Mouse (Mus musculus) E14TG2a.4 (cell line): Measurements from ENCODE around the gene Atp2c2.
A peak's percentile ranks its signal among the peaks of the same experiment; 100 is the strongest.

Source experiments
- H3K27me3 ChIP-seq: 2 replicates; pipeline ENCODE4 v1.6.1; 2014; ENCODE audit warnings: low read length, control low read depth; ENCODE audit not compliant: insufficient read depth
- H3K36me3 ChIP-seq: 2 replicates; pipeline ENCODE4 v1.6.1; 2014; ENCODE audit warnings: low read length, control low read depth; ENCODE audit not compliant: insufficient read depth
- H3K4me1 ChIP-seq: replicated peaks from 2 replicates; pipeline ENCODE4 v1.6.1; 2014; ENCODE audit warnings: low read depth, low read length, control low read depth
- H3K4me3 ChIP-seq: replicated peaks from 2 replicates; pipeline ENCODE4 v1.5.1; 2014; ENCODE audit warnings: mild to moderate bottlenecking, low read length
- H3K9me3 ChIP-seq: 2 replicates; pipeline ENCODE4 v1.6.1; 2014; ENCODE audit warnings: low read length, control low read depth
- CTCF ChIP-seq: conservative IDR thresholded peaks from 2 replicates; pipeline ENCODE4 v1.5.1; 2014; ENCODE audit warnings: low read length
- NANOG ChIP-seq: IDR thresholded peaks from 2 replicates; pipeline ENCODE4 v1.6.1; 2014; ENCODE audit warnings: borderline replicate concordance, low read length, mixed read lengths
- POU5F1 ChIP-seq: IDR thresholded peaks from 2 replicates; pipeline ENCODE4 v1.6.1; 2014; ENCODE audit warnings: low read length, borderline replicate concordance

Atp2c2 gene

DNA sequence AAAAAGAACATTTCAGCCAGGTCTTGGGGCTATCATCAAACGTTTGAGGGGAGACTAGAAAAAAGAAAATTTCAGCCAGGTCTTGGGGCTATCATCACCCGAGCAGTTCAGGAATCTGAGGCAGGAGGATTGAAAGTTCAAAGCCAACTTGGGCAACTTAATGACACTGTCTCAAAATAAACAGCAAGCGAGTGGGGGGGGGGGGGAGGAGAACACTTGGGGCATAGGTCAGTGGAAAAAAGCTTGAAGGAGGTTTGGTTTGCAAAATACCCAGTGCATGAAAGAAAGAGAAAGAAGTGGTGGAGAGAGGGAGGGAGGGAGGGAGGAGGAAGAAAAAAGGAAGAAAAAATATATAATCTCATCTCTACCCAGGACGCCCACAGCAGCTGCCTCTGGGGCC, 87.5 kb downstream of the Atp2c2 start:
- peaks cover 47% of the 10 kb centered on the region for H3K4me1 ChIP-seq

DNA sequence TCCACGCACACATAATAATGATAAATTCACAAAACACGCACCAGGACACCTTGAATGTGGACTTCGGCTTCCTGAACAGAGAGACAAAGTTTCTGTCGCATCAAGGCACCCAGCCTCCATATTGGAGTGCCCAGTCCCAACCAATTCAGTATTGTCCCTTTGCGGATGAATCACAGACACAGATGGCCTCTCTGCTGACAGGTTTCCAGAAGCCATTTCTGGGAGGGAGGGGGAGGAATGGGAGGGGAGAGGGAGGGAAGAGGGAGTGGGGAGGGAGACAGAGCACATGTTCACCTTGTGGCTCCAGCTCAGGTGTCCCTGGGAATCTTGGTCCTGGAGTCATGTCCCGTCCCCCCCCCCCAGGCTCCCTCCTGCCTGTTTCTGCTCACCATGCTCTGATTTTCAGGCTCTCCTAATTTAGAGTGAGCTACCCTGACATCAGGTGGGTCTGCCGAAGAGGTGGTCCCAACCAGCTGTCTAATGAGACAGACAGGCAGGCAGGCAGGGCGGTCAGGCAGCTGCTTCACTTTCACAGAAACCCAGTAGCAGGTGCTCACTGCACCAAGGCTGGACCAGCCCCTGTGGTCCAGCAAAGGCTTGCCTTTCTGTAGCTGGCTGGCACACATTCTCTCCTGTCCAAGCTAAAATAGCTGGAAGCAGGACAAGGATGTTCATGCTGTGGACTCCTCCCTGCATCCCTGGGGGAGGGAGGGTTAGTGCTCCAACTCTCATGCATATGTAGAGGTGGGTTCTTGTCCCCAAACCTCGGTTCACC, 89.0 kb downstream of the Atp2c2 start:
- no peaks in the 10 kb centered on the region for H3K36me3 ChIP-seq
- H3K9me3 ChIP-seq: no peaks in the 10 kb centered on the region
- TF ChIP-seq CTCF (no peak), NANOG (no peak), POU5F1 (no peak)
- H3K4me1 ChIP-seq: peaks cover 49% of the 10 kb centered on the region
- H3K4me3 ChIP-seq: peak overlapping the region; percentile 43
- H3K27me3 ChIP-seq: peaks cover 10% of the 10 kb centered on the region

More for the DNA sequence above, 87.5 kb downstream of the Atp2c2 start:
- no peak overlapping the region for H3K4me3 ChIP-seq
- no peak for TF ChIP-seq POU5F1
- TF ChIP-seq NANOG: no peak
- TF ChIP-seq CTCF: no peak
- H3K9me3 ChIP-seq: no peaks in the 10 kb centered on the region
- H3K36me3 ChIP-seq: no peaks in the 10 kb centered on the region
- peaks cover 6% of the 10 kb centered on the region for H3K27me3 ChIP-seq

DNA sequence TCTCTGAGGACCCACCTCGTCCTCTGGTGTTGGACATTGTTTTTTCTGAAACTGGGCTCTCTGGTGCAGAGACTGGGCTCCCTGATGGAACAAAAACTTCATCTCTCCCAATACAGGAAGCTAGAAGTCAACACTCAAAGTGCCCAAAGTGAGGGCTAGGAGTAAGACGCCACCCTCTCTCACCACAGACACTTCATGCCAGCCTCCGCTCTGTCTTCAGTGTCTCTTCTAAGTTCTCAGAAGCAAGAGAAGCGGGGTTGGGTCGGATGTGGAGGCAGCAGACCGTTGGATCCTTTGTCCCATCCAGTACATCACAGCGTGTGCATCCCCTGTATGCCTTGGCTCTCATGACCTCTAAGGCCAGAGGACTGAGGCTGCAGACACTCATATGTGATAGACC, 89.8 kb downstream of the Atp2c2 start:
- no peaks in the 10 kb centered on the region for H3K36me3 ChIP-seq
- H3K27me3 ChIP-seq: peaks cover 10% of the 10 kb centered on the region
- no peaks in the 10 kb centered on the region for H3K9me3 ChIP-seq
- peaks cover 48% of the 10 kb centered on the region for H3K4me1 ChIP-seq
- H3K4me3 ChIP-seq: peak overlapping the region; percentile 43
- TF ChIP-seq POU5F1 (no peak), NANOG (no peak), CTCF (no peak)

DNA sequence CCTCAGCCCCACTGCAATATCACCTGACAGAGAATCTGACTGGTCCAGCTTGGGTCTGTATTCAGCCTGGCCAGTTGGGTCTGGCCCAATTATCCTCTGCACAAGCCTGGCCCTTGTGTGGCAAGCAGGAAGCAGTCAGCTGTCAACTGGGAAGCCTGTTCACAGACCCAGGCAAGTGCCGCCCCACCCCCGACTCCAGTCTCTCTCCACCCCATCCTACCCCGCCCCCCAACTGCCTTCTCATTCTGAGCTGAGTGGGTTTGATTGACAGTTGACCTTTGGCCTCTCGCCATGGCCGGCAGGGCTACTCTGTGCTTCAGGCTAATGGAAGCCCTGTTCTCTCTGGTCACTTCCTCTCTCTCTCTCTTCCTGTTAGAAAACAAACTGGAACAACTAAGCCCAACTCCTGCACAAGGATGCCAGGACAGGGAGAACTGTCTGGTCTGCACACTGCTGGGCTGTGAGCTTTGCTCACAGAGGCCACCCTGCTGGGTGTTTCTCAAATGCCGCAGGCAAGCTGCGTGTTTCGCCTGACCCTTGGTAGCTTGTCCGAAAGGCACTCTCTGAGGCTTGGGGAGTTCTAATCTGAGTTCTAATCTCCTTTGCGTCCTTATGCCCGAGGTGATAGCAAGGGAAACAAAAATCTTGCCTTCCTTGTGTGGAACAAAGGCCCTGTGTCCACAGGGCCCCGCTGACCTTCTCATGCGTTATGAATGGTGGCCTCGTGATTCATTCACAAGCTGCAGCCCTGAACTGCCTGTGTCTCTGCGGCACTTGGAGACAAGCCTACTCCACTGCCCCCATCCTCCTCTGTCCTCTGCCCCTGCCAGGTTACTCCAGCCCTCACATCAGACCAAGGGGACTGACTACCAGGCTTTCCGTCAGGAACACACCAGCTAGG, 92.2 kb downstream of the Atp2c2 start:
- Histone ChIP-seq H3K4me3 (no peak overlapping the region), H3K36me3 (no peaks in the 10 kb centered on the region), H3K4me1 (peaks cover 39% of the 10 kb centered on the region), H3K9me3 (no peaks in the 10 kb centered on the region), H3K27me3 (peaks cover 4% of the 10 kb centered on the region)
- TF ChIP-seq CTCF: no peak
- no peak for TF ChIP-seq NANOG
- TF ChIP-seq POU5F1: no peak

DNA sequence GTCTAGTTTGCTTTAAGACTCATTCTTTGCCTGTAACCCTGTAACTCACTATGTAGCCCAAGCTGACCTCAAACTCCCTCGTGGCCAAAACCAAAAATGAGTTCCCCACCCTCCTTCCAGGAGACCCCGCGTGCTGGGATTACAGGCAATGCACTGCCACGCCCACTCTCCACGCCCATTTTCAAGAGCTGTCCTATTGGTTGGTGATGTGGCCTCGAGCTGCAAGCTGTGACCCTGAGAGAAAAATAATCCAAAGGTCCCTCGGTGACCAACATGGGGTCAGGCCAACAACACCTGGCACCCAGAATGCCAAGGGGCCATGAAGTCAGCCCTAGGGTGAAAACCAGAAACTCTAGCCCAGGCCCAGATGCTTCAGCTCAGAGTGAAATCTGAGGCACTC, 94.9 kb downstream of the Atp2c2 start:
- H3K27me3 ChIP-seq: peaks cover 4% of the 10 kb centered on the region
- H3K4me3 ChIP-seq: no peak overlapping the region
- peaks cover 51% of the 10 kb centered on the region for H3K4me1 ChIP-seq
- TF ChIP-seq POU5F1 (no peak), CTCF (no peak), NANOG (no peak)
- H3K9me3 ChIP-seq: no peaks in the 10 kb centered on the region
- no peaks in the 10 kb centered on the region for H3K36me3 ChIP-seq

- TF ChIP-seq CTCF (no peak), NANOG (no peak), POU5F1 (no peak)
- H3K4me1 ChIP-seq: peaks cover 60% of the 10 kb centered on the region
- H3K4me3 ChIP-seq: no peak overlapping the region
- H3K36me3 ChIP-seq: no peaks in the 10 kb centered on the region
- H3K27me3 ChIP-seq: peaks cover 4% of the 10 kb centered on the region
- H3K9me3 ChIP-seq: no peaks in the 10 kb centered on the region
These were observed 95.8 kb downstream of the Atp2c2 start for GRCm38 (mm10) chr8:119795651-119796050.

GRCm38 (mm10) chr8:119798170-119798964, 98.6 kb downstream of the Atp2c2 start:
- Histone ChIP-seq H3K4me1 (peaks cover 43% of the 10 kb centered on the region), H3K36me3 (no peaks in the 10 kb centered on the region), H3K27me3 (no peaks in the 10 kb centered on the region; the same call in 1 of the 2 replicates), H3K4me3 (peak overlapping the region; percentile 69), H3K9me3 (no peaks in the 10 kb centered on the region)
- TF ChIP-seq POU5F1 (no peak), CTCF (no peak), NANOG (no peak)

- H3K27me3 ChIP-seq: no peaks in the 10 kb centered on the region; the same call in 1 of the 2 replicates
- TF ChIP-seq POU5F1 (no peak), NANOG (no peak), CTCF (no peak)
- no peaks in the 10 kb centered on the region for H3K36me3 ChIP-seq
- no peaks in the 10 kb centered on the region for H3K9me3 ChIP-seq
- peaks cover 43% of the 10 kb centered on the region for H3K4me1 ChIP-seq
- H3K4me3 ChIP-seq: no peak overlapping the region
These were observed 99.1 kb downstream of the Atp2c2 start for GRCm38 (mm10) chr8:119798965-119799264.
